Mouse (Mus musculus) layer of hippocampus, postnatal 25 days (tissue): ENCODE results near the gene Anxa3. TPM values are rescaled to one million over a fixed set of nuclear protein-coding genes. Genes with fewer than 3 reads are reported as not detected.

Experiments
- total RNA-seq, 2 experiments: library from RNA; stranded (reverse); gene quantifications; 2 replicates each; pipeline ENCODE4 v1.2.3; 2021

Anxa3 gene
- total RNA-seq, 2 experiments from 2014 or later = 10.4 to 10.5 TPM

Other genes starting within 250 kb of the Anxa3 start
- 10 to 100 TPM; 13.1 TPM for gene Bmp2k, start 204.3 kb downstream of the Anxa3 start, total RNA-seq